Mouse (Mus musculus) limb, embryonic 10.5 days (tissue): ENCODE measurements around the gene Aox2. TPM values are rescaled to one million over a fixed set of nuclear protein-coding genes. Genes with fewer than 3 reads are reported as not detected.

Source experiments
- DNase-seq: peaks from one replicate; pipeline ENCODE4 v3.0.0-alpha.2; 2017; ENCODE audit warnings: low spot score
- H3K27ac ChIP-seq: fragments of 300-500 bp; sonication (generic); 2 replicates; pipeline ENCODE4 v1.5.1; 2016; ENCODE audit warnings: mild to moderate bottlenecking
- H3K27me3 ChIP-seq: fragments of 300-500 bp; sonication (generic); 2 replicates; pipeline ENCODE4 v1.6.1; 2016; ENCODE audit warnings: low read depth, mild to moderate bottlenecking; ENCODE audit not compliant: poor library complexity, severe bottlenecking
- H3K36me3 ChIP-seq: fragments of 300-500 bp; sonication (generic); 2 replicates; pipeline ENCODE4 v1.6.1; 2016; ENCODE audit warnings: mild to moderate bottlenecking, moderate library complexity
- H3K4me1 ChIP-seq: fragments of 300-500 bp; sonication (generic); 2 replicates; pipeline ENCODE4 v1.6.1; 2016
- H3K4me3 ChIP-seq: fragments of 300-500 bp; sonication (generic); 2 replicates; pipeline ENCODE4 v1.5.1; 2016; ENCODE audit warnings: mild to moderate bottlenecking, moderate library complexity
- H3K9me3 ChIP-seq: fragments of 300-500 bp; sonication (generic); replicated peaks from 2 replicates; pipeline ENCODE4 v1.6.1; 2016; ENCODE audit warnings: mild to moderate bottlenecking
- WGBS: fragments of 180-500 bp; shearing (Covaris S2); methylation state at CpG from one replicate; pipeline ENCODE4 v1.1.7; 2016; 5-methylcytosine and 5-hydroxymethylcytosine counted together
- polyA plus RNA-seq: library from polyadenylated mRNA; unstranded; fragments of >200 nt; fragmentation: Nextera tagmentation; extraction: Ambion mirVana; gene quantifications from 2 replicates; pipeline ENCODE4 v1.2.1, GENCODE M21; 2016

Gene Aox2
- polyA plus RNA-seq, 1 experiment from 2014 or later, result not detected

- H3K9me3 ChIP-seq, result no peaks in the 10 kb centered on the region
- H3K4me1 ChIP-seq, result peaks cover 13% of the 10 kb centered on the region
- 87% methylated on average over 5 of the region's 5 CpGs for WGBS
- DNase-seq, result no peak
- H3K4me3 ChIP-seq, result no peak overlapping the region
- no peaks in the 10 kb centered on the region for H3K36me3 ChIP-seq
- no peak overlapping the region for H3K27ac ChIP-seq
- H3K27me3 ChIP-seq, result no peaks in the 10 kb centered on the region
These were observed 16.6 kb downstream of the Aox2 start for GRCm38 (mm10) chr1:58294730-58295129.

GRCm38 (mm10) chr1:58296278-58296677, 18.2 kb downstream of the Aox2 start:
- Histone ChIP-seq H3K4me1 (peaks cover 13% of the 10 kb centered on the region), H3K4me3 (no peak overlapping the region), H3K9me3 (no peaks in the 10 kb centered on the region), H3K27me3 (no peaks in the 10 kb centered on the region), H3K27ac (no peak overlapping the region), H3K36me3 (no peaks in the 10 kb centered on the region)
- 3% methylated on average over 7 of the region's 7 CpGs for WGBS
- peak; percentile 78 for DNase-seq

- no peaks in the 10 kb centered on the region for H3K27me3 ChIP-seq
- DNase-seq, result no peak
- no peak overlapping the region for H3K4me3 ChIP-seq
- H3K4me1 ChIP-seq, result peaks cover 13% of the 10 kb centered on the region; the same call in 1 of the 2 replicates
- no peaks in the 10 kb centered on the region for H3K36me3 ChIP-seq
- no peaks in the 10 kb centered on the region for H3K9me3 ChIP-seq
- WGBS, result 63% methylated on average over 4 of the region's 4 CpGs
- H3K27ac ChIP-seq, result no peak overlapping the region
These were observed 18.7 kb downstream of the Aox2 start for GRCm38 (mm10) chr1:58296821-58297220.

GRCm38 (mm10) chr1:58298347-58298746, 20.2 kb downstream of the Aox2 start:
- Histone ChIP-seq H3K27ac (no peak overlapping the region), H3K27me3 (no peaks in the 10 kb centered on the region), H3K36me3 (no peaks in the 10 kb centered on the region), H3K4me1 (peaks cover 16% of the 10 kb centered on the region; the same call in 1 of the 2 replicates), H3K4me3 (no peak overlapping the region), H3K9me3 (no peaks in the 10 kb centered on the region)
- WGBS, result 86% methylated on average over 6 of the region's 6 CpGs
- no peak for DNase-seq

- no peak overlapping the region for H3K27ac ChIP-seq
- 95% methylated on average over 7 of the region's 7 CpGs for WGBS
- H3K27me3 ChIP-seq, result no peaks in the 10 kb centered on the region
- no peak for DNase-seq
- peaks cover 24% of the 10 kb centered on the region for H3K4me1 ChIP-seq
- H3K4me3 ChIP-seq, result no peak overlapping the region
- no peaks in the 10 kb centered on the region for H3K36me3 ChIP-seq
- H3K9me3 ChIP-seq, result no peaks in the 10 kb centered on the region
These were observed 22.9 kb downstream of the Aox2 start for GRCm38 (mm10) chr1:58301073-58301472.

GRCm38 (mm10) chr1:58302015-58302414, 23.9 kb downstream of the Aox2 start:
- DNase-seq, result no peak
- H3K27ac ChIP-seq, result no peak overlapping the region
- H3K4me1 ChIP-seq, result peaks cover 17% of the 10 kb centered on the region
- no peaks in the 10 kb centered on the region for H3K9me3 ChIP-seq
- no peaks in the 10 kb centered on the region for H3K36me3 ChIP-seq
- no peaks in the 10 kb centered on the region for H3K27me3 ChIP-seq
- WGBS, result 72% methylated on average over 6 of the region's 6 CpGs
- H3K4me3 ChIP-seq, result no peak overlapping the region

GRCm38 (mm10) chr1:58303009-58303408, 24.9 kb downstream of the Aox2 start:
- Histone ChIP-seq H3K4me3 (no peak overlapping the region), H3K4me1 (peaks cover 17% of the 10 kb centered on the region), H3K27me3 (no peaks in the 10 kb centered on the region), H3K27ac (no peak overlapping the region), H3K36me3 (no peaks in the 10 kb centered on the region), H3K9me3 (no peaks in the 10 kb centered on the region)
- DNase-seq, result no peak
- WGBS, result 86% methylated on average over 6 of the region's 6 CpGs

- Histone ChIP-seq H3K9me3 (no peaks in the 10 kb centered on the region), H3K4me1 (peaks cover 17% of the 10 kb centered on the region), H3K27me3 (no peaks in the 10 kb centered on the region), H3K4me3 (no peak overlapping the region), H3K36me3 (no peaks in the 10 kb centered on the region), H3K27ac (peak overlapping the region; percentile 58; the same call in 1 of the 2 replicates)
- 85% methylated on average over 4 of the region's 4 CpGs for WGBS
- DNase-seq, result no peak
These were observed 25.6 kb downstream of the Aox2 start for GRCm38 (mm10) chr1:58303726-58304125.

GRCm38 (mm10) chr1:58304296-58304695, 26.2 kb downstream of the Aox2 start:
- no peaks in the 10 kb centered on the region for H3K27me3 ChIP-seq
- no peaks in the 10 kb centered on the region for H3K9me3 ChIP-seq
- no peak overlapping the region for H3K27ac ChIP-seq
- DNase-seq, result no peak
- 78% methylated on average over 12 of the region's 12 CpGs for WGBS
- no peak overlapping the region for H3K4me3 ChIP-seq
- H3K4me1 ChIP-seq, result peaks cover 17% of the 10 kb centered on the region
- no peaks in the 10 kb centered on the region for H3K36me3 ChIP-seq

- Histone ChIP-seq H3K27ac (no peak overlapping the region), H3K36me3 (no peaks in the 10 kb centered on the region), H3K4me3 (no peak overlapping the region), H3K9me3 (no peaks in the 10 kb centered on the region), H3K4me1 (peaks cover 14% of the 10 kb centered on the region), H3K27me3 (no peaks in the 10 kb centered on the region)
- 92% methylated on average over 8 of the region's 8 CpGs for WGBS
- DNase-seq, result no peak
These were observed 29.1 kb downstream of the Aox2 start for GRCm38 (mm10) chr1:58307181-58307580.

GRCm38 (mm10) chr1:58308594-58308993, 30.5 kb downstream of the Aox2 start:
- Histone ChIP-seq H3K4me3 (no peak overlapping the region), H3K9me3 (no peaks in the 10 kb centered on the region), H3K27ac (no peak overlapping the region), H3K36me3 (no peaks in the 10 kb centered on the region), H3K4me1 (peaks cover 8% of the 10 kb centered on the region), H3K27me3 (no peaks in the 10 kb centered on the region)
- WGBS, result 92% methylated on average over 8 of the region's 8 CpGs
- no peak for DNase-seq

- 73% methylated on average over 4 of the region's 4 CpGs for WGBS
- no peak for DNase-seq
- no peaks in the 10 kb centered on the region for H3K4me1 ChIP-seq
- no peak overlapping the region for H3K4me3 ChIP-seq
- no peak overlapping the region for H3K27ac ChIP-seq
- no peaks in the 10 kb centered on the region for H3K36me3 ChIP-seq
- no peaks in the 10 kb centered on the region for H3K27me3 ChIP-seq
- H3K9me3 ChIP-seq, result no peaks in the 10 kb centered on the region
These were observed 31.7 kb downstream of the Aox2 start for GRCm38 (mm10) chr1:58309853-58310252.

- WGBS, result 89% methylated on average over 7 of the region's 7 CpGs
- Histone ChIP-seq H3K4me1 (0 out of 2 replicates have a peak, but pooled peaks cover 4% of the 10 kb centered on the region), H3K4me3 (no peak overlapping the region), H3K27me3 (no peaks in the 10 kb centered on the region), H3K36me3 (no peaks in the 10 kb centered on the region), H3K9me3 (no peaks in the 10 kb centered on the region), H3K27ac (no peak overlapping the region)
- DNase-seq, result no peak
These were observed 33.2 kb downstream of the Aox2 start for GRCm38 (mm10) chr1:58311221-58311864.

GRCm38 (mm10) chr1:58313173-58313572, 35.0 kb downstream of the Aox2 start:
- no peak for DNase-seq
- no peaks in the 10 kb centered on the region for H3K36me3 ChIP-seq
- WGBS, result 89% methylated on average over 8 of the region's 8 CpGs
- no peaks in the 10 kb centered on the region for H3K27me3 ChIP-seq
- no peaks in the 10 kb centered on the region for H3K9me3 ChIP-seq
- H3K4me3 ChIP-seq, result no peak overlapping the region
- H3K27ac ChIP-seq, result no peak overlapping the region
- 0 out of 2 replicates have a peak, but pooled peaks cover 4% of the 10 kb centered on the region for H3K4me1 ChIP-seq
